Mouse (Mus musculus): ENCODE measurements around the gene Gm20388. TPM values are rescaled to one million over a fixed set of nuclear protein-coding genes. Genes with fewer than 3 reads are reported as not detected.

The Gm20388 gene
- polyA plus RNA-seq, 1 experiment, result 28.1 TPM

- Histone ChIP-seq H3K4me3 (ENCODE audit: low read depth, low read length) (no peak overlapping the region), H3K9ac (ENCODE audit: low read depth, poor library complexity, severe bottlenecking) (no peak overlapping the region), H3K9me3 (replicated peaks; ENCODE audit: control insufficient read depth, insufficient read depth, low read length, poor library complexity, severe bottlenecking) (no peaks in the 10 kb centered on the region), H3K4me1 (ENCODE audit: control insufficient read depth, insufficient read depth, low read length) (no peaks in the 10 kb centered on the region), H3K27me3 (ENCODE audit: control insufficient read depth, insufficient read depth, low read length, poor library complexity, severe bottlenecking) (no peaks in the 10 kb centered on the region), H3K27ac (ENCODE audit: insufficient read depth, low read length) (no peak overlapping the region), H3K36me3 (ENCODE audit: control insufficient read depth, insufficient read depth, low read length, poor library complexity, severe bottlenecking) (no peaks in the 10 kb centered on the region)
- TF ChIP-seq POLR2A (IDR thresholded peaks at IDR 0.05; ENCODE audit: insufficient read depth, low read length) (no peak), CTCF (IDR thresholded peaks at IDR 0.05; ENCODE audit: low read depth, low read length) (no peak), EP300 (IDR thresholded peaks at IDR 0.05; ENCODE audit: insufficient read depth, low read depth, low read length) (no peak)
These were observed 1806.9 kb downstream of the Gm20388 start for GRCm38 (mm10) chr8:121717502-121717901.

GRCm38 (mm10) chr8:121717982-121718425 is 1807.4 kb downstream of the Gm20388 start:
- H3K27me3 ChIP-seq (ENCODE audit: control insufficient read depth, insufficient read depth, low read length, poor library complexity, severe bottlenecking), result no peaks in the 10 kb centered on the region
- H3K4me3 ChIP-seq (ENCODE audit: low read depth, low read length), result peak overlapping the region; percentile 40
- H3K9me3 ChIP-seq (replicated peaks; ENCODE audit: control insufficient read depth, insufficient read depth, low read length, poor library complexity, severe bottlenecking), result no peaks in the 10 kb centered on the region
- H3K36me3 ChIP-seq (ENCODE audit: control insufficient read depth, insufficient read depth, low read length, poor library complexity, severe bottlenecking), result no peaks in the 10 kb centered on the region
- H3K9ac ChIP-seq (ENCODE audit: low read depth, poor library complexity, severe bottlenecking), result peak overlapping the region; percentile 14; the same call in 1 of the 2 replicates
- TF ChIP-seq CTCF (IDR thresholded peaks at IDR 0.05; ENCODE audit: low read depth, low read length), result peak; percentile 97
- no peak for TF ChIP-seq POLR2A (IDR thresholded peaks at IDR 0.05; ENCODE audit: insufficient read depth, low read length)
- TF ChIP-seq EP300 (IDR thresholded peaks at IDR 0.05; ENCODE audit: insufficient read depth, low read depth, low read length), result peak; percentile 66; the same call in 1 of the 2 replicates
- H3K27ac ChIP-seq (ENCODE audit: insufficient read depth, low read length), result no peak overlapping the region
- no peaks in the 10 kb centered on the region for H3K4me1 ChIP-seq (ENCODE audit: control insufficient read depth, insufficient read depth, low read length)

- Histone ChIP-seq H3K36me3 (ENCODE audit: control insufficient read depth, insufficient read depth, low read length, poor library complexity, severe bottlenecking) (no peaks in the 10 kb centered on the region), H3K27ac (ENCODE audit: insufficient read depth, low read length) (no peak overlapping the region), H3K9ac (ENCODE audit: low read depth, poor library complexity, severe bottlenecking) (no peak overlapping the region), H3K27me3 (ENCODE audit: control insufficient read depth, insufficient read depth, low read length, poor library complexity, severe bottlenecking) (no peaks in the 10 kb centered on the region), H3K4me1 (ENCODE audit: control insufficient read depth, insufficient read depth, low read length) (no peaks in the 10 kb centered on the region), H3K9me3 (replicated peaks; ENCODE audit: control insufficient read depth, insufficient read depth, low read length, poor library complexity, severe bottlenecking) (no peaks in the 10 kb centered on the region), H3K4me3 (ENCODE audit: low read depth, low read length) (no peak overlapping the region)
- TF ChIP-seq EP300 (IDR thresholded peaks at IDR 0.05; ENCODE audit: insufficient read depth, low read depth, low read length) (no peak), POLR2A (IDR thresholded peaks at IDR 0.05; ENCODE audit: insufficient read depth, low read length) (no peak), CTCF (IDR thresholded peaks at IDR 0.05; ENCODE audit: low read depth, low read length) (no peak)
These were observed 1808.3 kb downstream of the Gm20388 start for GRCm38 (mm10) chr8:121718925-121719324.

- TF ChIP-seq CTCF (IDR thresholded peaks at IDR 0.05; ENCODE audit: low read depth, low read length) (no peak), POLR2A (IDR thresholded peaks at IDR 0.05; ENCODE audit: insufficient read depth, low read length) (no peak), EP300 (IDR thresholded peaks at IDR 0.05; ENCODE audit: insufficient read depth, low read depth, low read length) (no peak)
- no peak overlapping the region for H3K4me3 ChIP-seq (ENCODE audit: low read depth, low read length)
- no peaks in the 10 kb centered on the region for H3K4me1 ChIP-seq (ENCODE audit: control insufficient read depth, insufficient read depth, low read length)
- H3K27me3 ChIP-seq (ENCODE audit: control insufficient read depth, insufficient read depth, low read length, poor library complexity, severe bottlenecking), result no peaks in the 10 kb centered on the region
- H3K27ac ChIP-seq (ENCODE audit: insufficient read depth, low read length), result no peak overlapping the region
- H3K9ac ChIP-seq (ENCODE audit: low read depth, poor library complexity, severe bottlenecking), result no peak overlapping the region
- H3K9me3 ChIP-seq (replicated peaks; ENCODE audit: control insufficient read depth, insufficient read depth, low read length, poor library complexity, severe bottlenecking), result no peaks in the 10 kb centered on the region
- H3K36me3 ChIP-seq (ENCODE audit: control insufficient read depth, insufficient read depth, low read length, poor library complexity, severe bottlenecking), result no peaks in the 10 kb centered on the region
These were observed 1810.4 kb downstream of the Gm20388 start for GRCm38 (mm10) chr8:121721072-121721471.

GRCm38 (mm10) chr8:121723846-121724245 is 1813.2 kb downstream of the Gm20388 start:
- Histone ChIP-seq H3K27ac (ENCODE audit: insufficient read depth, low read length) (no peak overlapping the region), H3K9me3 (replicated peaks; ENCODE audit: control insufficient read depth, insufficient read depth, low read length, poor library complexity, severe bottlenecking) (peaks cover 3% of the 10 kb centered on the region; the same call in 1 of the 2 replicates)
- TF ChIP-seq EP300 (IDR thresholded peaks at IDR 0.05; ENCODE audit: insufficient read depth, low read depth, low read length) (no peak), POLR2A (IDR thresholded peaks at IDR 0.05; ENCODE audit: insufficient read depth, low read length) (no peak), CTCF (IDR thresholded peaks at IDR 0.05; ENCODE audit: low read depth, low read length) (no peak)

GRCm38 (mm10) chr8:121727164-121727563 is 1816.5 kb downstream of the Gm20388 start:
- Histone ChIP-seq H3K4me3 (ENCODE audit: low read depth, low read length) (no peak overlapping the region), H3K27ac (ENCODE audit: insufficient read depth, low read length) (no peak overlapping the region), H3K9ac (ENCODE audit: low read depth, poor library complexity, severe bottlenecking) (no peak overlapping the region), H3K27me3 (ENCODE audit: control insufficient read depth, insufficient read depth, low read length, poor library complexity, severe bottlenecking) (peaks cover 12% of the 10 kb centered on the region), H3K36me3 (ENCODE audit: control insufficient read depth, insufficient read depth, low read length, poor library complexity, severe bottlenecking) (no peaks in the 10 kb centered on the region), H3K4me1 (ENCODE audit: control insufficient read depth, insufficient read depth, low read length) (no peaks in the 10 kb centered on the region), H3K9me3 (replicated peaks; ENCODE audit: control insufficient read depth, insufficient read depth, low read length, poor library complexity, severe bottlenecking) (peaks cover 3% of the 10 kb centered on the region; the same call in 1 of the 2 replicates)
- TF ChIP-seq POLR2A (IDR thresholded peaks at IDR 0.05; ENCODE audit: insufficient read depth, low read length), result no peak
- no peak for TF ChIP-seq CTCF (IDR thresholded peaks at IDR 0.05; ENCODE audit: low read depth, low read length)
- no peak for TF ChIP-seq EP300 (IDR thresholded peaks at IDR 0.05; ENCODE audit: insufficient read depth, low read depth, low read length)

More at GRCm38 (mm10) chr8:121723846-121724245, 1813.2 kb downstream of the Gm20388 start:
- no peaks in the 10 kb centered on the region for H3K4me1 ChIP-seq (ENCODE audit: control insufficient read depth, insufficient read depth, low read length)
- H3K36me3 ChIP-seq (ENCODE audit: control insufficient read depth, insufficient read depth, low read length, poor library complexity, severe bottlenecking), result no peaks in the 10 kb centered on the region
- no peaks in the 10 kb centered on the region for H3K27me3 ChIP-seq (ENCODE audit: control insufficient read depth, insufficient read depth, low read length, poor library complexity, severe bottlenecking)
- no peak overlapping the region for H3K4me3 ChIP-seq (ENCODE audit: low read depth, low read length)
- H3K9ac ChIP-seq (ENCODE audit: low read depth, poor library complexity, severe bottlenecking), result no peak overlapping the region

Data from ES-Bruce4 (cell line).